Mouse (Mus musculus): ENCODE data around the gene Cox8a. TPM values are rescaled to one million over a fixed set of nuclear protein-coding genes. Genes with fewer than 3 reads are reported as not detected.
A peak's percentile ranks its signal among the peaks of the same experiment; 100 is the strongest.

Cox8a gene
- polyA plus RNA-seq, 1 experiment from 2014 or later = 1,294 TPM

DNA sequence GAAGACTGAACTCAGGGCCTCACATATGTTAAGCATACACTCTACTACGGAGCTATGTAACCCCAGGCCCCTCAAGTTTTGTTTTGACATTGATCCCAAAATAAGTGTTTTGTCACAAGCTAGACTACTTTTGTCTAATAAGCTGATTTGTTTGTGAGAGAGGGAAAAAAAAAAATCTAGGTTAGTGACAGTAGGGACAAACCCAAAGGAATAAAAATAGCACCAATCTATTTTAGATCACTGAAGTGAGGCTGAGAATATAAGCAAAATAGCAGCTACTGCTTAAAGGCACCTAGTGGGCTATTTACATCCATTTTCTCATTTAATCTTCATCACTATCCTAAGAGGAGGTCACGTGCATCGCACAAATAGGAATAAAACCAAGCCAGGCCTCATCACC, 22.2 kb upstream of the Cox8a start:
- H3K4me3 ChIP-seq = peak overlapping the region; percentile 80
- H3K4me1 ChIP-seq = peaks cover 25% of the 10 kb centered on the region
- no peaks in the 10 kb centered on the region for H3K9me3 ChIP-seq
- H3K27me3 ChIP-seq (ENCODE audit: insufficient read depth, poor library complexity, severe bottlenecking) = no peaks in the 10 kb centered on the region; the same call in 1 of the 2 replicates
- 90% methylated on average over 3 of the region's 3 CpGs for WGBS
- H3K36me3 ChIP-seq = peaks cover 43% of the 10 kb centered on the region
- no peak for DNase-seq (ENCODE audit: low spot score)
- H3K27ac ChIP-seq = 0 out of 2 replicates have a peak overlapping the region, but pooled peaks have one; percentile 94

DNA sequence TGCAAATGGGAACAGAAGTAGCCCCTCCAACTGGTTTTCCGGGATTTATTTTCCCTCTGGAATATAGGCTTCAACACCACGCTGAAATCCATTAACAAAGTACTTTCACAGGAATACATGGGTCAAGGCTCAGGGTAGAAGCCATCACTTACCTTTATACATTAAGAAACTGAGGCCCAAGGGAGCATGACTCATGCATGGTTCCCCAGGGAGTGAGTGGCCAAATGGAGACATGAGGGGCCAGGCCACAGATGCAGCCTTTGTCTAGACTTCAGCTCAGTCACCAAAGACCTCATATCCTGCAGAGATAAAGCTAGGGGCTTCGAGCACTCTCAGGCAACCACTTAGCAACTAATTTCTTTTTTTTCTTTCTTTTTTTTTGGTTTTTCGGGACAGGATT, 19.3 kb upstream of the Cox8a start:
- DNase-seq (ENCODE audit: low spot score) = no peak
- Histone ChIP-seq H3K36me3 (peaks cover 70% of the 10 kb centered on the region), H3K9me3 (no peaks in the 10 kb centered on the region), H3K4me1 (peaks cover 25% of the 10 kb centered on the region), H3K4me3 (no peak overlapping the region), H3K27ac (no peak overlapping the region), H3K27me3 (ENCODE audit: insufficient read depth, poor library complexity, severe bottlenecking) (no peaks in the 10 kb centered on the region; the same call in 1 of the 2 replicates)
- 79% methylated on average over 4 of the region's 4 CpGs for WGBS

- Histone ChIP-seq H3K36me3 (peaks cover 78% of the 10 kb centered on the region), H3K27me3 (ENCODE audit: insufficient read depth, poor library complexity, severe bottlenecking) (no peaks in the 10 kb centered on the region)
- 95% methylated on average over 2 of the region's 2 CpGs for WGBS
Measured at GRCm38 (mm10) chr19:7236011-7236410, 18.6 kb upstream of the Cox8a start.

DNA sequence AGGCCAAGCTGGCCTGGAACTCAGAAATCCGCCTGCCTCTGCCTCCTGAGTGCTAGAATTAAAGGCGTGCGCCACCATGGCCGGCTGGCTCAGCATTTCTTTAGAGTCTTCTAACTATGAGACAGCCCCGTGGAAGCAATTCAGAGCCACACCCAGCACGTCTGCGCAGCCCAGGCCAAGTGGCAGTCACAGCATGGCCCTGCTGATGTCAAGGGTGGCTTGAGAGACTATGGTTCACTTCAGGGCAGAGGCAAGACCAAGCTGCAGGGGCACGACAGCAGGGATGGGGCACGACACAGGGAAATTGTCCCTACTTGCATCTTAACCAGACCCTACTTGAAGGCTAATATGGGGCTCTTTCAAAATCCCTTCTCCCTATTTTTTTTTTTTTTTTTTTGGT, 18.0 kb upstream of the Cox8a start:
- WGBS = 86% methylated on average over 9 of the region's 9 CpGs
- no peak for DNase-seq (ENCODE audit: low spot score)
- peaks cover 18% of the 10 kb centered on the region for H3K4me1 ChIP-seq
- H3K27me3 ChIP-seq (ENCODE audit: insufficient read depth, poor library complexity, severe bottlenecking) = no peaks in the 10 kb centered on the region
- peaks cover 83% of the 10 kb centered on the region for H3K36me3 ChIP-seq
- H3K9me3 ChIP-seq = no peaks in the 10 kb centered on the region
- no peak overlapping the region for H3K27ac ChIP-seq
- no peak overlapping the region for H3K4me3 ChIP-seq

More at GRCm38 (mm10) chr19:7236011-7236410, 18.6 kb upstream of the Cox8a start:
- no peak overlapping the region for H3K27ac ChIP-seq
- no peaks in the 10 kb centered on the region for H3K9me3 ChIP-seq
- H3K4me3 ChIP-seq = no peak overlapping the region
- peaks cover 20% of the 10 kb centered on the region for H3K4me1 ChIP-seq
- DNase-seq (ENCODE audit: low spot score) = no peak

GRCm38 (mm10) chr19:7234537-7235221, 17.3 kb upstream of the Cox8a start:
- DNase-seq (ENCODE audit: low spot score) = no peak
- H3K9me3 ChIP-seq = no peaks in the 10 kb centered on the region
- H3K4me1 ChIP-seq = peaks cover 13% of the 10 kb centered on the region
- WGBS = 68% methylated on average over 8 of the region's 8 CpGs
- H3K4me3 ChIP-seq = no peak overlapping the region
- H3K36me3 ChIP-seq = peaks cover 91% of the 10 kb centered on the region
- no peaks in the 10 kb centered on the region for H3K27me3 ChIP-seq (ENCODE audit: insufficient read depth, poor library complexity, severe bottlenecking)
- H3K27ac ChIP-seq = no peak overlapping the region

- H3K36me3 ChIP-seq = peaks cover 68% of the 10 kb centered on the region
- no peaks in the 10 kb centered on the region for H3K9me3 ChIP-seq
- 82% methylated on average over 6 of the region's 6 CpGs for whole genome bisulfite sequencing
- no peak for DNase-seq (ENCODE audit: low spot score)
- no peaks in the 10 kb centered on the region for H3K27me3 ChIP-seq (ENCODE audit: insufficient read depth, poor library complexity, severe bottlenecking)
- 0 out of 2 replicates have a peak, but pooled peaks cover 5% of the 10 kb centered on the region for H3K4me1 ChIP-seq
- H3K27ac ChIP-seq = no peak overlapping the region
- H3K4me3 ChIP-seq = no peak overlapping the region
Measured at GRCm38 (mm10) chr19:7226511-7226914, 9.1 kb upstream of the Cox8a start.

- 88% methylated on average over 9 of the region's 9 CpGs for WGBS
- no peak for DNase-seq (ENCODE audit: low spot score)
- no peaks in the 10 kb centered on the region for H3K9me3 ChIP-seq
- H3K36me3 ChIP-seq = peaks cover 54% of the 10 kb centered on the region
- H3K4me3 ChIP-seq = no peak overlapping the region
- 0 out of 2 replicates have a peak, but pooled peaks cover 5% of the 10 kb centered on the region for H3K4me1 ChIP-seq
- no peak overlapping the region for H3K27ac ChIP-seq
- H3K27me3 ChIP-seq (ENCODE audit: insufficient read depth, poor library complexity, severe bottlenecking) = no peaks in the 10 kb centered on the region
Measured at GRCm38 (mm10) chr19:7225096-7225690, 7.8 kb upstream of the Cox8a start.

DNA sequence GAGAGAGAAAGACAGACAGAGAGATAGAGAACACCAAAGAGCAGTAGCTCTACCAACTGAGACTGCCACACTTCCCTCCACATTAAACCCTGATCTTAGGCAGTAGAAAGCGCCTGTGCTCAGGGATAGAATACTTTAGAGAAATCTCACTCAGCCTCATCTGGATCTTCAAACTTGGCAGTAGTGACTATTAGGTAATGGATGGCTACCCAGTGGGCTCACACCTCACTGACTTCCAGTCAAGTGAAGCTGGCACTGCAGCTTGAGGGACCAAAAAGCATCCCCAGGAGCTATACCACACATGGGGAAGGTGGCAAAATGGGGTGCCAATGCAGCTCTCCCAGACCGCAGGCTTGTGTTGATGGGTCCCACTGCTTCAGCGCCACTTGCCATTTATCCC, 6.8 kb upstream of the Cox8a start:
- Histone ChIP-seq H3K27me3 (ENCODE audit: insufficient read depth, poor library complexity, severe bottlenecking) (no peaks in the 10 kb centered on the region), H3K4me3 (no peak overlapping the region), H3K4me1 (0 out of 2 replicates have a peak, but pooled peaks cover 5% of the 10 kb centered on the region), H3K9me3 (no peaks in the 10 kb centered on the region), H3K27ac (no peak overlapping the region), H3K36me3 (peaks cover 45% of the 10 kb centered on the region)
- WGBS = 93% methylated on average over 3 of the region's 3 CpGs
- DNase-seq (ENCODE audit: low spot score) = no peak

DNA sequence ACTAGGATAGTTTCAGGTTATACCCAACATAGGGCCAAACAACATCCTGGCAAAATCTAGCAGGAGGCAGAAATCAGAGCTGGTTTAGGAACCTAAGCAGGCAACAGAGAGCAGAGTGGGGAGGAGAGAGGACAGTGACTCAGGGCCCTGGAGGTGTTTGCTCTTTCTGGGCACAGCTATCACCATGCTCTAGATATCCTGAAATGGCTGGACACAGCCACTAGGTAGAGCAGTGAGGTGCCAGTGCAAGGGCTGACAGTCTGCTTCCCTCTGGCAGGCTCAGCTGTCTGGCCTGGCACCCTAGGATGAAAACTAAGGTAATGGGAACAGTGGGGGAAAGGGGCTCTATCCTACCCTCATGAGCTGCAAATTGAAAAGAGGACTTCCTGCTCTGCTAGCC, 6.1 kb upstream of the Cox8a start:
- Histone ChIP-seq H3K36me3 (peaks cover 38% of the 10 kb centered on the region), H3K27ac (no peak overlapping the region), H3K27me3 (ENCODE audit: insufficient read depth, poor library complexity, severe bottlenecking) (no peaks in the 10 kb centered on the region), H3K4me1 (0 out of 2 replicates have a peak, but pooled peaks cover 5% of the 10 kb centered on the region), H3K4me3 (no peak overlapping the region), H3K9me3 (no peaks in the 10 kb centered on the region)
- DNase-seq (ENCODE audit: low spot score) = no peak

DNA sequence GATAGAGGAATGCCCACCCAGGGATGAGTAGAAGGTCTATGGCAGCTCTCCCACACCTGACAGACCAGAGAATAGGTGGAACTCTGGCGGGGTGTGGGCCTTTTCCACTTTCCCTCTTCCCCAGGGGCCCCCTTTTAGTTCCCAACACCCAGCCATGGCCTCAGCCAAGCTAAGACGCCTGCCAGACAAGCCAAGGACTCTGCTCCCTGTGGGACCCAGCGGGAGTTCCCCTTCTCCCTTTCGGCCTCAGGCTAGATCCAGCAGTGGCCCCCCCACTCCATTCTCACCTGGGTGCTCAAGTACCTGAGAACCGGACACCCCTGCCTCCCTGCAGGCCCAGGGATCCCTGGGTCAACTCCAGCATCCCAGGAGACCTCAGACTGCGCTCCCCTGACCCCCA, 4.8 kb upstream of the Cox8a start:
- H3K4me3 ChIP-seq = no peak overlapping the region
- DNase-seq (ENCODE audit: low spot score) = no peak
- no peak overlapping the region for H3K27ac ChIP-seq
- 77% methylated on average over 6 of the region's 6 CpGs for WGBS
- no peaks in the 10 kb centered on the region for H3K27me3 ChIP-seq (ENCODE audit: insufficient read depth, poor library complexity, severe bottlenecking)
- no peaks in the 10 kb centered on the region for H3K9me3 ChIP-seq
- peaks cover 25% of the 10 kb centered on the region for H3K36me3 ChIP-seq
- peaks cover 11% of the 10 kb centered on the region; the same call in 1 of the 2 replicates for H3K4me1 ChIP-seq

GRCm38 (mm10) chr19:7218753-7219152, 1.3 kb upstream of the Cox8a start:
- Histone ChIP-seq H3K4me3 (no peak overlapping the region), H3K9me3 (no peaks in the 10 kb centered on the region), H3K36me3 (peaks cover 25% of the 10 kb centered on the region), H3K4me1 (peaks cover 37% of the 10 kb centered on the region), H3K27me3 (ENCODE audit: insufficient read depth, poor library complexity, severe bottlenecking) (no peaks in the 10 kb centered on the region), H3K27ac (no peak overlapping the region)
- no peak for DNase-seq (ENCODE audit: low spot score)
- 92% methylated on average over 5 of the region's 5 CpGs for WGBS

DNA sequence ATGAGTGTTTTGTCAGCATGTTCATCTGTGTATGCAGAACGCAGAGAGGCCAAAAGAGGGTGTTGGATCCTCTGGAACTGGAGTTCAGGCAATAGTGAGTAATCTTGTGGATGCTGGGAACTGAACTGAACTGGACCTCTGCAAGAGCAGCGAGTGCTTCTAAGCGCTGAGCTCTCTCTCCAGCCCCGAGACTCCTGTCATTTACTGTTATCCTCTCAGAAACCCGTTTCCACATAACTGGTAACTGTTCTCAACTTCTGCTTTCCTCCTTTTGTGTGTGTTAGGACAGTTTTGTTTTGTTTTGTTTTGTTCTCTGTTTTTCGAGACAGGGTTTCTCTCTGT, 481 bp upstream of the Cox8a start:
- no peaks in the 10 kb centered on the region for H3K27me3 ChIP-seq (ENCODE audit: insufficient read depth, poor library complexity, severe bottlenecking)
- H3K4me1 ChIP-seq = peaks cover 32% of the 10 kb centered on the region
- WGBS = 10% methylated on average over 6 of the region's 6 CpGs
- H3K27ac ChIP-seq = no peak overlapping the region
- H3K36me3 ChIP-seq = peaks cover 34% of the 10 kb centered on the region
- H3K4me3 ChIP-seq = peak overlapping the region; percentile 95
- DNase-seq (ENCODE audit: low spot score) = no peak
- no peaks in the 10 kb centered on the region for H3K9me3 ChIP-seq

- 90% methylated on average over 5 of the region's 5 CpGs for WGBS
- 0 out of 2 replicates have a peak overlapping the region, but pooled peaks have one; percentile 12 for H3K27ac ChIP-seq
Measured at GRCm38 (mm10) chr19:7214484-7214883, 2.9 kb downstream of the Cox8a start.

More at GRCm38 (mm10) chr19:7214484-7214883, 2.9 kb downstream of the Cox8a start:
- H3K4me3 ChIP-seq = no peak overlapping the region
- no peaks in the 10 kb centered on the region for H3K9me3 ChIP-seq
- H3K4me1 ChIP-seq = peaks cover 32% of the 10 kb centered on the region
- peaks cover 49% of the 10 kb centered on the region for H3K36me3 ChIP-seq
- no peak for DNase-seq (ENCODE audit: low spot score)
- no peaks in the 10 kb centered on the region for H3K27me3 ChIP-seq (ENCODE audit: insufficient read depth, poor library complexity, severe bottlenecking)
